Mouse (Mus musculus) lung, adult 2 months (tissue): ENCODE data around the gene Olfr1161.
"Not testable (repeated sequence)": the region's sequence is repeated elsewhere in the genome, so short reads cannot be mapped to it uniquely, and the experiment has no call there.

Source experiments
- CTCF ChIP-seq: fragments of 200-500 bp; IDR thresholded peaks from 2 replicates; pipeline ENCODE4 v1.5.1; 2011; ENCODE audit warnings: mild to moderate bottlenecking, low read length, control low read depth; ENCODE audit not compliant: insufficient read depth
- POLR2A ChIP-seq: fragments of 200-500 bp; IDR thresholded peaks from 2 replicates; pipeline ENCODE4 v1.6.1; 2011; ENCODE audit warnings: low read depth, mild to moderate bottlenecking, control low read depth, low read length, borderline replicate concordance; ENCODE audit errors: extremely low read depth

- not testable (repeated sequence) for TF ChIP-seq POLR2A, CTCF
Observed at GRCm38 (mm10) chr2:88022474-88022873, at the start of gene Olfr1161.
